Mouse (Mus musculus) fibroblast of lung, adult 2 months (primary cell): ENCODE measurements around the gene Pnrc1.
A peak's percentile ranks its signal among the peaks of the same experiment; 100 is the strongest.

Experiments
- DNase-seq: peaks from one replicate; pipeline ENCODE4 v3.0.0-alpha.2; 2011; ENCODE audit warnings: low read depth

The Pnrc1 gene

GRCm38 (mm10) chr4:33221847-33222246, 68.1 kb downstream of the Pnrc1 start:
- no peak for DNase-seq

GRCm38 (mm10) chr4:33208881-33209841, 80.8 kb downstream of the Pnrc1 start, which contains the start of gene Srsf12:
Gene Srsf12, plus strand, starts transcription at chr4:33208991.
- no peak for DNase-seq

GRCm38 (mm10) chr4:33207551-33207950, 82.4 kb downstream of the Pnrc1 start:
- DNase-seq = no peak

- peak; percentile 29 for DNase-seq
Measured at GRCm38 (mm10) chr4:33204682-33205081, 85.3 kb downstream of the Pnrc1 start.

GRCm38 (mm10) chr4:33198117-33198516, 91.8 kb downstream of the Pnrc1 start:
- no peak for DNase-seq
